Mouse (Mus musculus): Measurements from ENCODE around the gene Rab11a.

- TF ChIP-seq GATA1 (IDR thresholded peaks at IDR 0.05; ENCODE audit: borderline replicate concordance, low read length) = no peak
- TF ChIP-seq FLI1 (IDR thresholded peaks at IDR 0.05; ENCODE audit: low read length) = no peak
Observed at GRCm38 (mm10) chr9:64666549-64666948, 71.0 kb downstream of the Rab11a start.

All from megakaryocyte, embryonic 14.5 days (primary cell).